In the genomic region with DNA sequence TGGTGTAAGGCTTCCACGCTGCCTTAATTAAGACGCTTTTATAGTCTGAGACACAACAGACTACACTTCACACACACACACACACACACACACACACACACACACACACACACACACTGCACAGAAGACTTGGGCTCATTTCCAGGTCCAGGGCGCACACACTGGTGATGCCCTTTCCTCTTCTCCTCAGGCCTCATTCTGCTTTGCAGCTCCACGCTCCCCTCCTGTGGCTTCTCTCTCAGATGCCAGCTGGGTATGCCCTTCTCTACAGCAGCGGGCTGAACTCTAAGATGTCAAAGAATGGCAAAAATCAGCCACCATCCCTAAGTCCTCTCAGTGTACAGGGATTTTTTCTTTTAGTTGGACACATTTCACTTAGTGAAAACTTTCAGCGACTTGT, we compare ENCODE assay signal across 19 mouse cellular contexts. TPM values are rescaled to one million over a fixed set of nuclear protein-coding genes. Genes with fewer than 3 reads are reported as not detected.
DNase-seq lines count a peak whose midpoint lies in the region; ATAC-seq and TF ChIP-seq lines count a peak whose summit lies in the region.
"Had no signal": no experiment of that assay in that cellular context is flagged by ENCODE, and none has a peak within 500 bp of the region (broad histone marks: within the 10 kb centered on the region; RNA-seq: fewer than 3 reads in every experiment).

No protein-coding gene starts in this region.

- WGBS in hindbrain, postnatal 0 days, result 55% methylated on average over 6 of the region's 6 CpGs
- WGBS in hindbrain, embryonic 12.5 days, result 87% methylated on average over 6 of the region's 6 CpGs
- WGBS in liver, adult 2 months, result 83% methylated on average over 6 of the region's 6 CpGs

- no peaks in the 10 kb centered on the region for H3K27me3 ChIP-seq in hindbrain, postnatal 0 days (ENCODE audit: insufficient read depth, low read length)
- H3K27me3 ChIP-seq in hindbrain, embryonic 12.5 days, result no peaks in the 10 kb centered on the region
- H3K27me3 ChIP-seq in liver, adult 2 months (ENCODE audit: control insufficient read depth, insufficient read depth, low read length), result no peaks in the 10 kb centered on the region
- H3K27me3 ChIP-seq: CH12.LX; forebrain, embryonic 13.5 days; hindbrain, embryonic 13.5 days; limb, embryonic 15.5 days; stomach, embryonic 15.5 days had no signal

- H3K36me3 ChIP-seq in hindbrain, postnatal 0 days (ENCODE audit: insufficient read depth, low read length), result no peaks in the 10 kb centered on the region
- no peaks in the 10 kb centered on the region for H3K36me3 ChIP-seq in hindbrain, embryonic 12.5 days
- H3K36me3 ChIP-seq in liver, adult 2 months (ENCODE audit: control insufficient read depth, insufficient read depth, low read length), result no peaks in the 10 kb centered on the region
- H3K36me3 ChIP-seq: hindbrain, embryonic 13.5 days; limb, embryonic 15.5 days; stomach, embryonic 15.5 days had no signal

- TF ChIP-seq POLR2A in liver, adult 2 months (IDR thresholded peaks at IDR 0.05; ENCODE audit: extremely low read depth, insufficient read depth, low read length), result no peak

- no peak overlapping the region for H3K4me3 ChIP-seq in hindbrain, postnatal 0 days (ENCODE audit: low read length)
- no peak overlapping the region for H3K4me3 ChIP-seq in hindbrain, embryonic 12.5 days
- H3K4me3 ChIP-seq in liver, adult 2 months (ENCODE audit: insufficient read depth, low read depth, low read length), result no peak overlapping the region
- H3K4me3 ChIP-seq in brown adipose tissue, adult 24 weeks (ENCODE audit: insufficient read depth, low read depth, low read length), result no peak overlapping the region
- H3K4me3 ChIP-seq: forebrain, embryonic 13.5 days; hindbrain, embryonic 13.5 days; layer of hippocampus, adult 2 months; left cerebral cortex, adult 2 months; limb, embryonic 15.5 days; stomach, embryonic 15.5 days had no signal

- no peak overlapping the region for H3K9ac ChIP-seq in hindbrain, postnatal 0 days (replicated peaks; ENCODE audit: low read length)
- H3K9ac ChIP-seq in hindbrain, embryonic 12.5 days, result no peak overlapping the region
- H3K9ac ChIP-seq in liver, adult 2 months (ENCODE audit: low read depth, low read length), result no peak overlapping the region
- H3K9ac ChIP-seq: forebrain, embryonic 13.5 days; hindbrain, embryonic 13.5 days; limb, embryonic 15.5 days; stomach, embryonic 15.5 days had no signal

- TF ChIP-seq CTCF in hindbrain, postnatal 0 days (IDR thresholded peaks at IDR 0.05; ENCODE audit: low read depth), result no peak
- no peak for TF ChIP-seq CTCF in liver, adult 2 months (IDR thresholded peaks at IDR 0.05; ENCODE audit: low read depth, low read length)

- H3K4me2 ChIP-seq in hindbrain, postnatal 0 days (ENCODE audit: low read depth, low read length), result no peak overlapping the region
- H3K4me2 ChIP-seq in hindbrain, embryonic 12.5 days (replicated peaks), result no peak overlapping the region
- H3K4me2 ChIP-seq: forebrain, embryonic 13.5 days; hindbrain, embryonic 13.5 days; limb, embryonic 15.5 days; stomach, embryonic 15.5 days had no signal

- H3K79me2 ChIP-seq in liver, adult 2 months (ENCODE audit: control insufficient read depth, insufficient read depth, low read length), result no peaks in the 10 kb centered on the region

- no peak overlapping the region for H3K27ac ChIP-seq in hindbrain, postnatal 0 days
- H3K27ac ChIP-seq in hindbrain, embryonic 12.5 days, result no peak overlapping the region
- peak overlapping the region; percentile 20; the same call in 1 of the 2 replicates for H3K27ac ChIP-seq in liver, adult 2 months (replicated peaks; ENCODE audit: insufficient read depth, low read depth, low read length)
- peak overlapping the region; percentile 61 for H3K27ac ChIP-seq in brown adipose tissue, adult 24 weeks (replicated peaks; ENCODE audit: low read depth, low read length)
- H3K27ac ChIP-seq: forebrain, embryonic 13.5 days; hindbrain, embryonic 13.5 days; layer of hippocampus, adult 2 months; left cerebral cortex, adult 2 months; limb, embryonic 15.5 days; stomach, embryonic 15.5 days had no signal

- H3K4me1 ChIP-seq in hindbrain, postnatal 0 days (ENCODE audit: insufficient read depth, low read length), result no peaks in the 10 kb centered on the region
- peaks cover 6% of the 10 kb centered on the region for H3K4me1 ChIP-seq in hindbrain, embryonic 12.5 days
- H3K4me1 ChIP-seq in liver, adult 2 months (ENCODE audit: control insufficient read depth, insufficient read depth, low read length), result no peaks in the 10 kb centered on the region
- H3K4me1 ChIP-seq in brown adipose tissue, adult 24 weeks (ENCODE audit: control insufficient read depth, insufficient read depth, insufficient read length, low read length), result peaks cover 26% of the 10 kb centered on the region
- H3K4me1 ChIP-seq: forebrain, embryonic 13.5 days; stomach, embryonic 15.5 days had no signal

- no peaks in the 10 kb centered on the region for H3K9me3 ChIP-seq in hindbrain, postnatal 0 days (ENCODE audit: low read length)
- H3K9me3 ChIP-seq in hindbrain, embryonic 12.5 days (replicated peaks), result no peaks in the 10 kb centered on the region
- H3K9me3 ChIP-seq: forebrain, embryonic 13.5 days; hindbrain, embryonic 13.5 days; limb, embryonic 15.5 days; stomach, embryonic 15.5 days had no signal

- DNase-seq in cerebellum, postnatal 14 days, result peak; percentile 10 to 38
- no peak for DNase-seq in cerebellum, postnatal 36 days
- DNase-seq in hindbrain, postnatal 0 days (ENCODE audit: low spot score), result peak; percentile 45
- DNase-seq in liver, adult 2 months (ENCODE audit: extremely low read depth, low read depth, low spot score), result no peak
- DNase-seq in liver, result no peak
- no peak for DNase-seq in spleen, postnatal 36 days (ENCODE audit: low spot score in 2 of 2)
- DNase-seq: adrenal gland, postnatal 10 days; cerebellum, adult 8-10 months; retina, postnatal 1 day had no signal

- no peak for ATAC-seq in hindbrain, postnatal 0 days
- ATAC-seq in hindbrain, embryonic 12.5 days (ENCODE audit: low FRiP score), result no peak
- ATAC-seq: forebrain, embryonic 13.5 days had no signal

RNA-seq across cellular contexts. Expression of a gene that starts 41.0 kb away (rescaled TPM):
- 40.2 and 47.0 TPM in 2 replicates for total RNA-seq in hindbrain, postnatal 0 days (2014; rRNA removed)
- 29.0 and 31.4 TPM in 2 replicates for polyA plus RNA-seq in hindbrain, postnatal 0 days (2015; fragmentation: Nextera tagmentation; extraction: Ambion mirVana)
- polyA plus RNA-seq in hindbrain, embryonic 12.5 days (2016; fragmentation: Nextera tagmentation; extraction: Ambion mirVana), result 19.3 and 26.5 TPM in 2 replicates
- 3.3 and 3.7 TPM in 2 replicates for total RNA-seq in liver, adult 2 months (2014; rRNA removed)
- polyA plus RNA-seq in liver, adult 2 months (2012; rRNA removed), result 3.5 and 4.1 TPM in 2 replicates
- polyA plus RNA-seq in brown adipose tissue, adult 24 weeks (2012; ENCODE audit: insufficient read depth, insufficient read length, missing spikeins), result 11.3 and 19.5 TPM in 2 replicates
- total RNA-seq: CH12.LX; neutrophil, adult 5-6 weeks had no signal

Comparison
In these comparisons a context has a peak if more than half of its experiments do, and no peak if none do; other contexts are left out.
1. DNase-seq: peak in cerebellum, postnatal 14 days (2 of 2) and hindbrain, postnatal 0 days (single experiment); none in cerebellum, postnatal 36 days (0 of 2), liver, adult 2 months (single experiment), liver (single experiment) and spleen, postnatal 36 days (0 of 2).
2. H3K27ac ChIP-seq: peak in liver, adult 2 months (single experiment) and brown adipose tissue, adult 24 weeks (single experiment); none in hindbrain, postnatal 0 days (single experiment) and hindbrain, embryonic 12.5 days (single experiment).